Mouse (Mus musculus): ENCODE results near the gene Enkd1. TPM values are rescaled to one million over a fixed set of nuclear protein-coding genes. Genes with fewer than 3 reads are reported as not detected.

Gene Enkd1
- polyA plus RNA-seq, 1 experiment from 2014 or later: 28.7 TPM

DNA sequence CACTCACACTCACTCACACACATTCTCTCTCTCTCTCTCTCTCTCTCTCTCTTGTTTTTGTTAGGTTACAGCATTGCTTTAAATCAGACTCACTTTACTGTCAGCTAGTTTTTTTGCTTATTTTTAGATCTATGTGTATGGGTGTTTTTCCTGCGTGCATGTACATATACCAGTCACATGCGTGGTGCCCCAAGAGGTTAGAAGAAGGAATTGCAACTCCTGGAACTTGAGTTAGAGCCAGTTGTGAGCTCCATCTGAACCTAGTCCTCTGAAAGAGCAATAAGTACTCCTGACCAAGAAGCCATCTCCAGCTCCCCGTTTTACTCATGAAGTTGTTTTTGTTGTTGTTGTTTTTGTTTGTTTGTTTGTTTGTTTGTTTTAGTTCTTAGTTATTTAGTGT is 46.8 kb downstream of the Enkd1 start:
- DNase-seq (peak; percentile 71), ATAC-seq (ENCODE audit: insufficient read depth) (no peak)
- H3K36me3 ChIP-seq (ENCODE audit: insufficient read depth): peaks cover 32% of the 10 kb centered on the region
- H3K4me3 ChIP-seq (ENCODE audit: low read depth, low read length): no peak overlapping the region
- H3K27me3 ChIP-seq (ENCODE audit: insufficient read depth, low read length): no peaks in the 10 kb centered on the region
- H3K9me3 ChIP-seq (ENCODE audit: low read depth, low read length): no peaks in the 10 kb centered on the region
- H3K4me1 ChIP-seq (ENCODE audit: insufficient read depth): no peaks in the 10 kb centered on the region
- 68% methylated on average over 3 of the region's 3 CpGs for WGBS
- H3K27ac ChIP-seq (ENCODE audit: low read depth): no peak overlapping the region
- H3K9ac ChIP-seq: no peak overlapping the region
- TF ChIP-seq CTCF (IDR thresholded peaks at IDR 0.05; ENCODE audit: low read depth): peak; percentile 65
- no peak overlapping the region for H3K4me2 ChIP-seq

DNA sequence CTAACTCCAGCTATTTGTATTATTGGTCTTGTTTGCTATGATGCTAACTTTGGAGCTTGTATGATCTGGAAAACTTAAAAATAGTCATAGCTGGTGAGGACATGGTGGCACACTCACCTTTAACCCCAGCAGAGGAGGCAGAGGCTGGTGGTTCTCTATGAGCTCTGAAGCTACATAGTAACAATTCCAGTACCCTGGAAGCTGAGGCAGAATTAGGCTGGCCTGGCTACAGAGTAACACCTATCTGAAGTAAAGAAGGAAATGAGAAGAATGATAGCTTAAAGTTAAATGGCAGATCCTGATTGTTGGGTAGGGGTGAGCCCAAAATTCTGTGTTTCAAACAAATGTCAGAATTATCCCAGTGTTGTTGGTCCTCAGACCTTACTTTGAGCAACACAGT is 50.4 kb downstream of the Enkd1 start:
- TF ChIP-seq CTCF (IDR thresholded peaks at IDR 0.05; ENCODE audit: low read depth): no peak
- Histone ChIP-seq H3K4me1 (ENCODE audit: insufficient read depth) (no peaks in the 10 kb centered on the region), H3K27ac (ENCODE audit: low read depth) (no peak overlapping the region), H3K36me3 (ENCODE audit: insufficient read depth) (peaks cover 29% of the 10 kb centered on the region), H3K9ac (no peak overlapping the region), H3K4me2 (no peak overlapping the region), H3K9me3 (ENCODE audit: low read depth, low read length) (no peaks in the 10 kb centered on the region), H3K27me3 (ENCODE audit: insufficient read depth, low read length) (no peaks in the 10 kb centered on the region), H3K4me3 (ENCODE audit: low read depth, low read length) (no peak overlapping the region)
- ATAC-seq (ENCODE audit: insufficient read depth): no peak
- no peak for DNase-seq

Other genes with a start within 250 kb of the Enkd1 start
- gene Tppp3, start 236.7 kb downstream of the Enkd1 start, polyA plus RNA-seq (2014; fragmentation: Nextera tagmentation; extraction: Ambion mirVana): 41.1 and 42.3 TPM in 2 replicates
- gene Zdhhc1, start 211.3 kb downstream of the Enkd1 start, polyA plus RNA-seq (2014; fragmentation: Nextera tagmentation; extraction: Ambion mirVana): 40.0 and 41.9 TPM in 2 replicates
- 4.8 and 5.9 TPM in 2 replicates for gene Hsd11b2, start 189.5 kb downstream of the Enkd1 start, polyA plus RNA-seq (2014; fragmentation: Nextera tagmentation; extraction: Ambion mirVana)
- 74.6 and 81.0 TPM in 2 replicates for gene Atp6v0d1, start 142.2 kb downstream of the Enkd1 start, polyA plus RNA-seq (2014; fragmentation: Nextera tagmentation; extraction: Ambion mirVana)
- gene Ripor1, start 103.0 kb downstream of the Enkd1 start, polyA plus RNA-seq (2014; fragmentation: Nextera tagmentation; extraction: Ambion mirVana): 32.1 and 33.7 TPM in 2 replicates
- gene Ctcf, start 71.6 kb downstream of the Enkd1 start, polyA plus RNA-seq (2014; fragmentation: Nextera tagmentation; extraction: Ambion mirVana): 127 and 129 TPM in 2 replicates
- 0.69 and 0.89 TPM in 2 replicates for gene Agrp, start 70.8 kb downstream of the Enkd1 start, polyA plus RNA-seq (2014; fragmentation: Nextera tagmentation; extraction: Ambion mirVana)
- 0.70 and 1.1 TPM in 2 replicates for gene Carmil2, start 21.9 kb downstream of the Enkd1 start, polyA plus RNA-seq (2014; fragmentation: Nextera tagmentation; extraction: Ambion mirVana)
- 62.2 and 68.6 TPM in 2 replicates for gene Acd, start 7.1 kb downstream of the Enkd1 start, polyA plus RNA-seq (2014; fragmentation: Nextera tagmentation; extraction: Ambion mirVana)
- gene Pard6a, start 7.1 kb downstream of the Enkd1 start, polyA plus RNA-seq (2014; fragmentation: Nextera tagmentation; extraction: Ambion mirVana): 13.4 and 13.6 TPM in 2 replicates
- gene 4933405L10Rik, start 555 bp downstream of the Enkd1 start, polyA plus RNA-seq (2014; fragmentation: Nextera tagmentation; extraction: Ambion mirVana): 0.15 TPM in 1 of 2 replicates, not detected in the other
- 21.2 and 22.6 TPM in 2 replicates for gene Gfod2, start 50.5 kb upstream of the Enkd1 start, polyA plus RNA-seq (2014; fragmentation: Nextera tagmentation; extraction: Ambion mirVana)
- gene Ranbp10, start 119.1 kb upstream of the Enkd1 start, polyA plus RNA-seq (2014; fragmentation: Nextera tagmentation; extraction: Ambion mirVana): 12.2 and 13.8 TPM in 2 replicates
- gene Tsnaxip1, start 119.5 kb upstream of the Enkd1 start, polyA plus RNA-seq (2014; fragmentation: Nextera tagmentation; extraction: Ambion mirVana): 0.09 and 0.11 TPM in 2 replicates
- 41.4 and 46.2 TPM in 2 replicates for gene Cenpt, start 145.1 kb upstream of the Enkd1 start, polyA plus RNA-seq (2014; fragmentation: Nextera tagmentation; extraction: Ambion mirVana)
- 62.7 and 70.7 TPM in 2 replicates for gene Thap11, start 146.9 kb upstream of the Enkd1 start, polyA plus RNA-seq (2014; fragmentation: Nextera tagmentation; extraction: Ambion mirVana)
- 317 and 347 TPM in 2 replicates for gene Nutf2, start 152.4 kb upstream of the Enkd1 start, polyA plus RNA-seq (2014; fragmentation: Nextera tagmentation; extraction: Ambion mirVana)
- gene Edc4, start 172.7 kb upstream of the Enkd1 start, polyA plus RNA-seq (2014; fragmentation: Nextera tagmentation; extraction: Ambion mirVana): 48.2 and 55.4 TPM in 2 replicates
- gene Nrn1l, start 185.4 kb upstream of the Enkd1 start, polyA plus RNA-seq (2014; fragmentation: Nextera tagmentation; extraction: Ambion mirVana): 0.97 TPM in 1 of 2 replicates, not detected in the other
- gene Pskh1, start 192.2 kb upstream of the Enkd1 start, polyA plus RNA-seq (2014; fragmentation: Nextera tagmentation; extraction: Ambion mirVana): 32.0 and 33.7 TPM in 2 replicates
- 0.41 and 0.68 TPM in 2 replicates for gene Ctrl, start 225.7 kb upstream of the Enkd1 start, polyA plus RNA-seq (2014; fragmentation: Nextera tagmentation; extraction: Ambion mirVana)
- 33.6 and 34.0 TPM in 2 replicates for gene Psmb10, start 230.2 kb upstream of the Enkd1 start, polyA plus RNA-seq (2014; fragmentation: Nextera tagmentation; extraction: Ambion mirVana)
- 1.2 and 2.1 TPM in 2 replicates for gene Lcat, start 235.2 kb upstream of the Enkd1 start, polyA plus RNA-seq (2014; fragmentation: Nextera tagmentation; extraction: Ambion mirVana)